Mouse (Mus musculus): Measurements from ENCODE around the gene Fasn.

- no peak for TF ChIP-seq CTCF (IDR thresholded peaks at IDR 0.05; ENCODE audit: low read depth)
- no peak for TF ChIP-seq EP300 (optimal IDR thresholded peaks at IDR 0.05)
These were observed 3.8 kb downstream of the Fasn start for GRCm38 (mm10) chr11:120820546-120820945.

Data from stomach, postnatal 0 days (tissue).